Mouse (Mus musculus): ENCODE measurements around the gene Eri3. TPM values are rescaled to one million over a fixed set of nuclear protein-coding genes. Genes with fewer than 3 reads are reported as not detected.

Eri3 gene
- polyA plus RNA-seq, 1 experiment from 2014 or later = 40.3 TPM

GRCm38 (mm10) chr4:117608265-117608664 is 58.1 kb downstream of the Eri3 start:
- no peaks in the 10 kb centered on the region for H3K9me3 ChIP-seq (replicated peaks)
- no peak overlapping the region for H3K4me3 ChIP-seq (replicated peaks)
- peaks cover 63% of the 10 kb centered on the region for H3K4me1 ChIP-seq (replicated peaks)
- H3K27me3 ChIP-seq = no peaks in the 10 kb centered on the region
- H3K9ac ChIP-seq = no peak overlapping the region
- no peak overlapping the region for H3K4me2 ChIP-seq
- ATAC-seq (ENCODE audit: low read depth) (no peak), DNase-seq (no peak)
- H3K27ac ChIP-seq = no peak overlapping the region
- peaks cover 23% of the 10 kb centered on the region for H3K36me3 ChIP-seq
- WGBS (ENCODE audit: insufficient replicate concordance) = 85% methylated on average over 9 of the region's 9 CpGs

DNA sequence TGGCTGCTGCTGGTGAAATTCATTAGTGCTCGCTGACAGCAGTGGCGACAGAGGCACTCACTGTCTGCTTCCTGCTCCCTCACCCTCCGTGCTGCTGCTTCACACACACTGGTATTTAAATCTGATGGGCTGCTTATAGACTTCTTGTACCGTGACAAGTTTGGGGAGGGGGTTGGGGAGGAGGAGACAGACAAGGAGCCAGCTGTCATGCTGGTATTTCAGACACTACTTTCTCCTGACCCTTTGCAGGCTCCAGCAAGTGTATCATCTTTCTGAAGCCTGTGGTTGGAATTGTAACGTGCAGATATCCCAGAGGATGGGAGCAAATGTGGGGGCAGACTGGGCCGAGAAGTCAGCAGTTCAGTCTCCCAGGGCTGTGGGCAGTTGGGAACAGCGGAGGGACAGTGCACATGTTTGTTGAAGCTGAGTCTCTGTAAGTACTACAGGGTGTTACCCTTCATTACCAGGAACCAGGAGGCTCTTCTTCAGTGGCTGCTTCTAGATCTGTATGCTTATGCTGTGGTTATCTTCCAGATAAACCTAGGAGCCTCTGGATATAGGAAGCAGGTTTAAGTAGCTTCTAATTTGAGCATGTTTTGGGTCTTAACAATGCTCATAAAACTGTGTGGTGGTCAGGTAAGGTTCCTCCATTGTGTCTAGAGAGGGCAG is 59.3 kb downstream of the Eri3 start:
- H3K27me3 ChIP-seq = no peaks in the 10 kb centered on the region
- peaks cover 74% of the 10 kb centered on the region for H3K4me1 ChIP-seq (replicated peaks)
- H3K9me3 ChIP-seq (replicated peaks) = no peaks in the 10 kb centered on the region
- DNase-seq (no peak), ATAC-seq (ENCODE audit: low read depth) (peak; percentile 59)
- H3K4me3 ChIP-seq (replicated peaks) = no peak overlapping the region
- H3K27ac ChIP-seq = peak overlapping the region; percentile 76
- peak overlapping the region; percentile 8; the same call in 1 of the 2 replicates for H3K4me2 ChIP-seq
- H3K36me3 ChIP-seq = peaks cover 22% of the 10 kb centered on the region
- H3K9ac ChIP-seq = no peak overlapping the region
- WGBS (ENCODE audit: insufficient replicate concordance) = 56% methylated on average over 7 of the region's 7 CpGs

- H3K4me2 ChIP-seq = peak overlapping the region; percentile 34
- no peaks in the 10 kb centered on the region for H3K27me3 ChIP-seq
- DNase-seq (no peak), ATAC-seq (ENCODE audit: low read depth) (peak; percentile 74)
- no peak overlapping the region for H3K4me3 ChIP-seq (replicated peaks)
- peak overlapping the region; percentile 23; the same call in 1 of the 2 replicates for H3K9ac ChIP-seq
- H3K9me3 ChIP-seq (replicated peaks) = no peaks in the 10 kb centered on the region
- peaks cover 70% of the 10 kb centered on the region for H3K4me1 ChIP-seq (replicated peaks)
- H3K27ac ChIP-seq = peak overlapping the region; percentile 76
- H3K36me3 ChIP-seq = peaks cover 34% of the 10 kb centered on the region
- 16% methylated on average over 4 of the region's 4 CpGs for WGBS (ENCODE audit: insufficient replicate concordance)
Observed at GRCm38 (mm10) chr4:117611385-117611784, 61.2 kb downstream of the Eri3 start.

DNA sequence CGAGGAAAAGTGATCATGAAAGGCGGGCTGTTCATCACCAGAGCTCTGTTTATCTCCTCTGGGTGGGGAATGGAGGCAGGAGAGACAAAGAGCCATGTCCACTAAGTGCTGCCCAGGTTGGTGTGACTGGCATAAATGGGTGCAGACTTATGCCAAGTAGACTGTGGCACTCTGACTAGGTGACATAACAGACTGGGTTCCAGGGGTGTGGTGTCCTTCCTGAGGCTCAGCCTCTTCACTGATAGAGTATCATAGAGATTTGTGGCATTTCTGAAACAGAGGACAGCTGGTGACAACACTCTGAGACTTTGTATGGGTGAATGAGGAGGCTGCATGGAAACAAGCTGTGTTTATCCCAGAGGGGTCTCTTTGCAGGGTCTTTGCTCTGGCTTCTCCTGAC is 61.6 kb downstream of the Eri3 start:
- DNase-seq = no peak
- peaks cover 38% of the 10 kb centered on the region for H3K36me3 ChIP-seq
- 25% methylated on average over 2 of the region's 2 CpGs for WGBS (ENCODE audit: insufficient replicate concordance)
- peak overlapping the region; percentile 76 for H3K27ac ChIP-seq
- H3K4me2 ChIP-seq = peak overlapping the region; percentile 34
- H3K27me3 ChIP-seq = no peaks in the 10 kb centered on the region
- no peaks in the 10 kb centered on the region for H3K9me3 ChIP-seq (replicated peaks)
- peak; percentile 51 for ATAC-seq (ENCODE audit: low read depth)
- no peak overlapping the region for H3K4me3 ChIP-seq (replicated peaks)
- H3K4me1 ChIP-seq (replicated peaks) = peaks cover 68% of the 10 kb centered on the region
- H3K9ac ChIP-seq = peak overlapping the region; percentile 23; the same call in 1 of the 2 replicates

DNA sequence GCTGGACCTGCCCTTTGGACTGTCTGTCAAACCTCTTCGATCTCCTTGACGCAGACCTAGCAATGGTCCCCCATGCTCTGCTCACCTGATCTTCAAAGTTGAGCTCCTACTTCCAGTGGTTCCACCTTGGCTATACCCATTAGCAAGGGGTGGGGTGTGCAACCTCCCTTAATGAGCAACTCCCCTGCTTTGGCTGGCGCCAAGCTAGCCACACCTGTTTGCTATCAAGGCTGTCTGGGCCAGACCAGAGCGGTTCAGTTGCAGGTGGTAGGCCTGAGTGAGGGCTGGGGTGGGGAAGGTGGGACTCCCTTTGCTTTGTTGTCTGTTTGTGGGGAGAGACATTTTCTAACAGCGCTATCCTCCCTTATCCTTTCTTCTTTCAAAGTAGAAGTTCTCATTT is 62.5 kb downstream of the Eri3 start:
- ATAC-seq (ENCODE audit: low read depth) (peak; percentile 55), DNase-seq (no peak)
- Histone ChIP-seq H3K27ac (peak overlapping the region; percentile 13; the same call in 1 of the 2 replicates), H3K9ac (no peak overlapping the region), H3K4me1 (replicated peaks) (peaks cover 72% of the 10 kb centered on the region), H3K9me3 (replicated peaks) (no peaks in the 10 kb centered on the region), H3K4me3 (replicated peaks) (no peak overlapping the region), H3K36me3 (peaks cover 32% of the 10 kb centered on the region), H3K27me3 (no peaks in the 10 kb centered on the region), H3K4me2 (no peak overlapping the region)
- 64% methylated on average over 5 of the region's 5 CpGs for WGBS (ENCODE audit: insufficient replicate concordance)

- Histone ChIP-seq H3K4me3 (replicated peaks) (no peak overlapping the region), H3K27ac (no peak overlapping the region), H3K4me2 (no peak overlapping the region), H3K36me3 (peaks cover 30% of the 10 kb centered on the region), H3K9me3 (replicated peaks) (no peaks in the 10 kb centered on the region), H3K9ac (no peak overlapping the region), H3K4me1 (replicated peaks) (peaks cover 72% of the 10 kb centered on the region), H3K27me3 (no peaks in the 10 kb centered on the region)
- 83% methylated on average over 4 of the region's 4 CpGs for WGBS (ENCODE audit: insufficient replicate concordance)
- ATAC-seq (ENCODE audit: low read depth) (no peak), DNase-seq (no peak)
Observed at GRCm38 (mm10) chr4:117613153-117613773, 63.1 kb downstream of the Eri3 start.

- no peaks in the 10 kb centered on the region for H3K27me3 ChIP-seq
- H3K4me3 ChIP-seq (replicated peaks) = no peak overlapping the region
- no peak overlapping the region for H3K27ac ChIP-seq
- DNase-seq = no peak
- ATAC-seq (ENCODE audit: low read depth) = no peak
- H3K9me3 ChIP-seq (replicated peaks) = no peaks in the 10 kb centered on the region
- 85% methylated on average over 4 of the region's 4 CpGs for WGBS (ENCODE audit: insufficient replicate concordance)
- H3K36me3 ChIP-seq = peaks cover 32% of the 10 kb centered on the region
- H3K9ac ChIP-seq = no peak overlapping the region
- peaks cover 39% of the 10 kb centered on the region for H3K4me1 ChIP-seq (replicated peaks)
- H3K4me2 ChIP-seq = no peak overlapping the region
Observed at GRCm38 (mm10) chr4:117616600-117616999, 66.4 kb downstream of the Eri3 start.

DNA sequence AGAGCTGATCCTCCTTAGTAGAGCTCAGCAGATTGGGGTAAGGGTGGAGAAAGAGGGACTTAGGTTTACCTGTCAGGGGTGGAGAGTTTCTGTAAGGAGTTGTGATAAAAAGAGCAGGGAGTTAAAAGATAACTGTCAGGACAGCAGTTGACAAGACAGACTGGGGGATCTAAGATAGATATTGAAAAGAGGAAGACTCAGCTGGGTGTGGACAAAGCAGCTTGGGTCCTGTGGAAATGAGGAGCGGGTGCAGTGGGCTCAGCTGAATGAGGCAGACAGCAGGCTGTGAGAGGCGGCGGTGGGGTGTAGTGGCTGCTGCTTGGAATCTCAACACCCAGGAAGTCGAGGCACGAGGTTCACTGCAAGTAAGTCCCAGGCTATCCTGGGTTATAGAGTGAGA is 72.1 kb downstream of the Eri3 start:
- Histone ChIP-seq H3K9ac (no peak overlapping the region), H3K4me2 (no peak overlapping the region), H3K4me3 (replicated peaks) (no peak overlapping the region), H3K9me3 (replicated peaks) (no peaks in the 10 kb centered on the region), H3K27me3 (no peaks in the 10 kb centered on the region), H3K36me3 (peaks cover 7% of the 10 kb centered on the region; the same call in 1 of the 2 replicates), H3K27ac (no peak overlapping the region), H3K4me1 (replicated peaks) (peaks cover 15% of the 10 kb centered on the region)
- DNase-seq (no peak), ATAC-seq (ENCODE audit: low read depth) (no peak; the same call in 1 of the 2 replicates)
- 71% methylated on average over 5 of the region's 5 CpGs for WGBS (ENCODE audit: insufficient replicate concordance)

GRCm38 (mm10) chr4:117623025-117623424 is 72.9 kb downstream of the Eri3 start:
- Histone ChIP-seq H3K4me3 (replicated peaks) (no peak overlapping the region), H3K9ac (no peak overlapping the region), H3K27ac (no peak overlapping the region), H3K27me3 (no peaks in the 10 kb centered on the region), H3K9me3 (replicated peaks) (no peaks in the 10 kb centered on the region), H3K4me1 (replicated peaks) (peaks cover 14% of the 10 kb centered on the region), H3K36me3 (peaks cover 7% of the 10 kb centered on the region; the same call in 1 of the 2 replicates), H3K4me2 (no peak overlapping the region)
- WGBS (ENCODE audit: insufficient replicate concordance) = 75% methylated on average over 2 of the region's 2 CpGs
- ATAC-seq (ENCODE audit: low read depth) (no peak), DNase-seq (no peak)

- peaks cover 25% of the 10 kb centered on the region for H3K4me1 ChIP-seq (replicated peaks)
- DNase-seq (no peak), ATAC-seq (ENCODE audit: low read depth) (no peak)
- H3K4me3 ChIP-seq (replicated peaks) = no peak overlapping the region
- H3K9me3 ChIP-seq (replicated peaks) = no peaks in the 10 kb centered on the region
- H3K9ac ChIP-seq = no peak overlapping the region
- H3K27ac ChIP-seq = no peak overlapping the region
- H3K36me3 ChIP-seq = peaks cover 7% of the 10 kb centered on the region; the same call in 1 of the 2 replicates
- no peaks in the 10 kb centered on the region for H3K27me3 ChIP-seq
- WGBS (ENCODE audit: insufficient replicate concordance) = 76% methylated on average over 5 of the region's 5 CpGs
- no peak overlapping the region for H3K4me2 ChIP-seq
Observed at GRCm38 (mm10) chr4:117624660-117625059, 74.5 kb downstream of the Eri3 start.

DNA sequence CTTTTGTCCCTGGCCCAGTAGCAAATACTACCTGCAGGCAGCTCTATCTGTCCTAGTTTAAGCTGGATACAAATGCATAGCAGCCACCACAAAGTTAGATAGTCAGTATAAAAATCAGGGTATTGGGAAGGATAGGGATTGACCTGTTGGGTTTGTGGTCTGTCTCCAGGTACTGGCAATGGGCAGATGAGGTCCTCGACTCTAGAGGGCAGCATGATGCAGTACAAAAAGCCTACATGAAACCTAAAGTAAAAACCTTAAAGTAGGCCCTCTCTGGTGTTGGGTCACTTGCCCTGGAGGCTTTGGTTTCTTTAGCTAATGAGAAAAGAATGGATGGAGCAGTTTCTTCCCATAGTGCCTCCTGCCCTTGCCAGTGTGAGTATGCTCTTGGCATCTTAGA is 78.3 kb downstream of the Eri3 start:
- Histone ChIP-seq H3K4me2 (no peak overlapping the region), H3K4me1 (replicated peaks) (peaks cover 25% of the 10 kb centered on the region), H3K36me3 (no peaks in the 10 kb centered on the region), H3K27ac (no peak overlapping the region), H3K9ac (no peak overlapping the region), H3K27me3 (no peaks in the 10 kb centered on the region), H3K9me3 (replicated peaks) (no peaks in the 10 kb centered on the region), H3K4me3 (replicated peaks) (no peak overlapping the region)
- DNase-seq (no peak), ATAC-seq (ENCODE audit: low read depth) (no peak)
- 31% methylated on average over 1 of the region's 1 CpGs for WGBS (ENCODE audit: insufficient replicate concordance)
